Mouse (Mus musculus) hindbrain, postnatal 0 days (tissue): Measurements from ENCODE around the gene B3galnt2. TPM values are rescaled to one million over a fixed set of nuclear protein-coding genes. Genes with fewer than 3 reads are reported as not detected.
"Not testable (repeated sequence)": the region's sequence is repeated elsewhere in the genome, so short reads cannot be mapped to it uniquely, and the experiment has no call there.

Experiments used
- ATAC-seq: fragments of 200-750 bp; cut with Nextera tagmentation; 2 replicates; pipeline ENCODE4 v1.8.0; 2017; ENCODE audit warnings: mild to moderate bottlenecking, moderate TSS enrichment, moderate library complexity
- DNase-seq: peaks from one replicate; pipeline ENCODE4 v3.0.0-alpha.2; 2015; ENCODE audit warnings: low spot score
- H3K27ac ChIP-seq: fragments of 300-500 bp; sonication (generic); 2 replicates; pipeline ENCODE4 v1.5.1; 2014; ENCODE audit warnings: mild to moderate bottlenecking
- H3K27me3 ChIP-seq: fragments of 300-500 bp; sonication (generic); 2 replicates; pipeline ENCODE4 v1.6.1; 2014; ENCODE audit warnings: low read length, mixed read lengths; ENCODE audit not compliant: insufficient read depth
- H3K36me3 ChIP-seq: fragments of 300-500 bp; sonication (generic); 2 replicates; pipeline ENCODE4 v1.6.1; 2014; ENCODE audit warnings: low read length, mixed read lengths; ENCODE audit not compliant: insufficient read depth
- H3K4me1 ChIP-seq: fragments of 300-500 bp; sonication (generic); 2 replicates; pipeline ENCODE4 v1.6.1; 2014; ENCODE audit warnings: antibody characterized with exemption, low read length, mixed read lengths; ENCODE audit not compliant: insufficient read depth
- H3K4me2 ChIP-seq: fragments of 300-500 bp; sonication (generic); 2 replicates; pipeline ENCODE4 v1.6.1; 2014; ENCODE audit warnings: low read depth, mild to moderate bottlenecking, low read length, moderate library complexity, mixed read lengths
- H3K4me3 ChIP-seq: fragments of 300-500 bp; sonication (generic); 2 replicates; pipeline ENCODE4 v1.5.1; 2014; ENCODE audit warnings: low read length
- H3K9ac ChIP-seq: fragments of 300-500 bp; sonication (generic); replicated peaks from 2 replicates; pipeline ENCODE4 v1.6.1; 2014; ENCODE audit warnings: mild to moderate bottlenecking, low read length, moderate library complexity, mixed read lengths
- H3K9me3 ChIP-seq: fragments of 300-500 bp; sonication (generic); 2 replicates; pipeline ENCODE4 v1.6.1; 2016; ENCODE audit warnings: low read length, mixed read lengths
- CTCF ChIP-seq: IDR thresholded peaks from 2 replicates; pipeline ENCODE4 v1.5.1; 2016; ENCODE audit warnings: antibody characterized with exemption, control low read depth, low read depth
- WGBS: fragments of 180-500 bp; shearing (Covaris S2); extraction: QIAGEN DNeasy Blood & Tissue Kit; methylation state at CpG from one replicate; pipeline ENCODE4 v1.1.7; 2014; 5-methylcytosine and 5-hydroxymethylcytosine counted together
- polyA plus RNA-seq: library from polyadenylated mRNA; unstranded; fragments of >200 nt; fragmentation: Nextera tagmentation; extraction: Ambion mirVana; gene quantifications from 2 replicates; pipeline ENCODE4 v1.2.1, GENCODE M21; 2015
- total RNA-seq: library from RNA; depleted of rRNA; stranded (reverse); fragments of >200 nt; gene quantifications from 2 replicates; pipeline ENCODE4 v1.2.3, GENCODE M21; 2014

The B3galnt2 gene
- total and polyA plus RNA-seq, 2 experiments from 2014 or later = 7.2 to 7.8 TPM

DNA sequence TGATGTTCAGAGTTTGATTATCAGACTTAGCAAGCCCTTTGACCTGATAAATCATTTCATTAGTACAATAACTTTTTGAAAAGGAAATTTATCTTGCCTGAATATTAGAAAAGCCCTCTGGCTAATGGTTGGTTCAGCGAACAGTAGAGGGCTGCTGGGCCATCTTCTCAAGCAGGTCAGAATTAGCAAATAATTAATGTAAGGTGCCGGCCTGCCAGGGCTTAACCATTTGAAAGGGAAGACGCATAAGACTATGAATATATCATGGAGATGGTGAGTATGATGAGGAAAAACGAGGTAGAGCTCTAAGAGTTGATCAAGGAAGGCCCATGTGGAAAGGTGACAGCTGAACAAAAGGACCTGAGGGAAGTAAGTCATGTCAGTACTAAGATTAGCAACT is 2.4 kb downstream of the B3galnt2 start:
- H3K4me3 ChIP-seq = no peak overlapping the region
- no peak overlapping the region for H3K9ac ChIP-seq
- H3K27me3 ChIP-seq = no peaks in the 10 kb centered on the region
- no peak overlapping the region for H3K4me2 ChIP-seq
- peaks cover 3% of the 10 kb centered on the region; the same call in 1 of the 2 replicates for H3K4me1 ChIP-seq
- TF ChIP-seq CTCF = no peak
- WGBS = 87% methylated on average over 4 of the region's 4 CpGs
- H3K36me3 ChIP-seq = no peaks in the 10 kb centered on the region
- no peak for ATAC-seq
- H3K9me3 ChIP-seq = no peaks in the 10 kb centered on the region
- H3K27ac ChIP-seq = no peak overlapping the region
- DNase-seq = no peak

DNA sequence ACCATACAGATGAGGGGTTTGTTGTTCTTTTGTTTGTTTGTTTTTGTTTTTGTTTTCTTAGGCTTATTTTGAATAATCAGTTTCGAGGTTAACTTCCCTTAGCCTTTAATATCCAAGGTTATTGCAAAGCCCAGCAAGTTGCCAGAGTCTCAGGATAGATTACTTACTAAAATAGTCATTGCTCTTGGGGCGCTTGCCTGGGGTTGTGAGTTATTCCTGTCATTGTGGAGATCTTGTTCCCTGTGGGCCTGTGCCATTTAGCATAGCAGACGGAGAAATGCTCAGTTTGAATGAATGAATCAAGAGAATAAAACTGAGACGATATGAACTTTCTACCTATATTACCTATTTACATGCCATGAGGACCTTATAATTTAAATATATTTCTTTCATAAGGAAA is 5.9 kb downstream of the B3galnt2 start:
- no peak overlapping the region for H3K4me3 ChIP-seq
- no peak for TF ChIP-seq CTCF
- ATAC-seq (no peak), DNase-seq (no peak)
- H3K9me3 ChIP-seq = no peaks in the 10 kb centered on the region
- no peaks in the 10 kb centered on the region for H3K36me3 ChIP-seq
- H3K9ac ChIP-seq = no peak overlapping the region
- H3K27me3 ChIP-seq = no peaks in the 10 kb centered on the region
- no peak overlapping the region for H3K27ac ChIP-seq
- H3K4me1 ChIP-seq = peaks cover 3% of the 10 kb centered on the region; the same call in 1 of the 2 replicates
- WGBS = 84% methylated on average over 4 of the region's 4 CpGs
- H3K4me2 ChIP-seq = no peak overlapping the region

DNA sequence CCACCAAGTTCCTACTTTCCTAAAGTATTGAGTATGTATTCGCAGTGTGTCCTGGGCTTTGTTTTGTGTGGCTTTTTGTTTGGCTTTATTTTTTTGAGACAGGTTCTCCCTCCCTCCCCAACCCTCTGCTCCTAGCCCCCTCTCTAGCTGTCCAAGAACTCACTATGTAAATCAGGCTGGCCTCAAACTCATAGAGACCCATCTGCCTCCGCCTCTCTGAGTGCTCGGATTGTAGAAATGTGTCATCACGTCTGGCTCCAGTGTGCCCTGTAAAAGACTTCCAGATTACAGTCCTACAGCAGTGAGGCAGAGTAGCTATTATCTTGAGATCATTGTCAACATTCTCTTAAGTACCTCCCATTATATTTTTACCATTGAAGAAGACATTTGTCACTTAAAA is 6.8 kb downstream of the B3galnt2 start:
- Histone ChIP-seq H3K4me2 (no peak overlapping the region), H3K36me3 (no peaks in the 10 kb centered on the region), H3K4me1 (no peaks in the 10 kb centered on the region), H3K9ac (no peak overlapping the region), H3K27me3 (no peaks in the 10 kb centered on the region), H3K9me3 (no peaks in the 10 kb centered on the region), H3K4me3 (no peak overlapping the region), H3K27ac (no peak overlapping the region)
- 86% methylated on average over 4 of the region's 4 CpGs for WGBS
- DNase-seq (no peak), ATAC-seq (no peak)
- TF ChIP-seq CTCF = no peak

DNA sequence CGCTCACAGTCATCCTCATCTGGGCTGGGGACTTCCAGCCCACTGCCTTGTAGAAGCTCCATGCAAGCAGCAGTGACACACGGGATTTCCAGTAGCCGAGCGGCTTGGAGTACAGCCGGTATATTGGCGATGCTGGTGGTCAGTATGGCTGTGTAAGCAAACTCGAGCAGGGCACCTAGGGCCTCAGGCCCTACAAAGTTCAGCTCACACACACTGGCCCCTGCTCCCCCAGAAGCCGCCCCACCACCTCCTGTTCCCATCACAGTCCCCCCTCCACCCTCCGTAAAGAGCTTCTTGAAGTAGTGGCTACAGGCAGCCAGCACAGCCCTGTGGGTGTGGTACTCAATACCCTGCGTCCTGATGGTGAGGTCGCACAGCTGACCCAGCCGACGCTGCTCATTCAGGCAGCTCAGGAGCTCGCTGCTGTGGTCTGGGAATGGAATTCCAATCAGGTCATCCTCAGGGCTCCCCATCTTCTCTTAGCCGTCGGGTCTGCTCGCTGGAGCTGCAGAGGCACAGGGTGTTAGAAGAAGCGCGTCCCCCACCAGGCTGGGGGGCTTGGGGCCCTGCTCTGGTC is 11.2 kb downstream of the B3galnt2 start:
- Histone ChIP-seq H3K27me3 (no peaks in the 10 kb centered on the region), H3K27ac (no peak overlapping the region), H3K4me3 (no peak overlapping the region), H3K9ac (no peak overlapping the region), H3K9me3 (no peaks in the 10 kb centered on the region), H3K4me1 (no peaks in the 10 kb centered on the region), H3K36me3 (peaks cover 4% of the 10 kb centered on the region; the same call in 1 of the 2 replicates), H3K4me2 (no peak overlapping the region)
- ATAC-seq (no peak), DNase-seq (no peak)
- 62% methylated on average over 19 of the region's 19 CpGs for WGBS
- TF ChIP-seq CTCF = no peak

DNA sequence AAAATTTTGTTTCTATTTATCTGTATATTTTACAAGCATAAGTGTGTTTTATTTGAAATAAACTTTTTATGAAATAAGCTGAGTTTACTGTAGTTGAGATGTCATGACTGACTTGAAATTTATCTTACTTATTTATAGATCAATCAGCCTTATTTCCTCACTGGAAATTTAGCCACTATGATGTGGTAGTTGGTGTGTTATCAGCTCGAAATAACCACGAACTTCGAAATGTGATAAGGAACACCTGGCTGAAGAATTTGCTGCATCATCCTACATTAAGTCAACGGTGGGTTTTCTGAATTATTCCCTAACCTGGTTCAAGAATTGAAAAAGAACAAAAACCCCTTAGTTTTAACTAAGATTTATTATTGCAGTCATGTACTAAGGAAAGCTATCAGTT is 11.9 kb downstream of the B3galnt2 start:
- DNase-seq = no peak
- no peaks in the 10 kb centered on the region for H3K4me1 ChIP-seq
- H3K9me3 ChIP-seq = no peaks in the 10 kb centered on the region
- WGBS = 82% methylated on average over 4 of the region's 4 CpGs
- H3K27ac ChIP-seq = no peak overlapping the region
- ATAC-seq = no peak
- peaks cover 4% of the 10 kb centered on the region; the same call in 1 of the 2 replicates for H3K36me3 ChIP-seq
- no peak overlapping the region for H3K9ac ChIP-seq
- no peaks in the 10 kb centered on the region for H3K27me3 ChIP-seq
- no peak overlapping the region for H3K4me3 ChIP-seq
- TF ChIP-seq CTCF = no peak
- H3K4me2 ChIP-seq = no peak overlapping the region

DNA sequence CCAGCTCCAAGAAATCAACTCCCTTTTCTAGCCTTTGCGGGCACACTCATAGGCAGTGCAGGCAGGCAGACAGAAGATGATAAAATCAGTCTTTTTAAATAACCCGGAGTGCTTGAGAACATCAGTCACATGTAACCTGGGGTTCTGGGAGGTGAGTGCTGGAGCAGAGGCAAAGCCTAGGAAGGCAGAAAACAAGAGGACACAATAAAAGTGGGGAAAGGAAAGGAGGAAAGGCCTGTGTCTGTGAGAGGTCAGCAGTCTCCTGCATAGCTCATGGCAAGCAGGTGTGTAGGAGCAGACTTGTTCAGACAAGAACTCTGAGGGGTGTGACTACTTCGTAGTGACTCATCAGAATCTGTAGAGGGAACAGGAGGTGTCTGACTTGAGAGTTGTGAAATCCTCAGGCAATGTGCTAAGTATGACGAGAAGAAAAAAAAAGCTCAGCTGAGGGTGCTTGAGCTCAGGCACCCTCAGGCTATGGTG is 14.4 kb downstream of the B3galnt2 start:
- no peak for TF ChIP-seq CTCF

DNA sequence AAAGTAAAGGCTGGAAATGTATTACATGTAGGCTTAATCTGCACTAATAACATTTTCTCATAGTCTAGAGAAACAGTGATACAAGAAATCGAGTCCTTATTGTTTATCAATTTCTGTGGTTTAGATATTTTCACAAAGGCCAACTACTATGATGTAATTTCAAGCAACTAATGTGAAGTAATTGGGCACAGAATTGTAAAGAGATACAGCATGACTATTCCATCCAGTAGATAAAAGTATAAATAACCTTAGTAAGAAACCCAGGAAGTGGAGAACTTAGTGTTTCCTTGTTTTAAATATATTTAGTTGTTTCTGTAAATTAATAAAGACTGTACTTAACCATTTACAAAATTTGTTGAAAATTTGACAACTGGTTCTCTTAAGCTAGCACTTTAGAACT is 15.5 kb downstream of the B3galnt2 start:
- H3K4me1 ChIP-seq = no peaks in the 10 kb centered on the region
- no peak overlapping the region for H3K4me2 ChIP-seq
- TF ChIP-seq CTCF = no peak
- peaks cover 4% of the 10 kb centered on the region; the same call in 1 of the 2 replicates for H3K36me3 ChIP-seq
- no peak overlapping the region for H3K27ac ChIP-seq
- H3K9ac ChIP-seq = no peak overlapping the region
- ATAC-seq = no peak
- WGBS = 96% methylated on average over 1 of the region's 1 CpGs
- no peaks in the 10 kb centered on the region for H3K27me3 ChIP-seq
- H3K4me3 ChIP-seq = no peak overlapping the region
- H3K9me3 ChIP-seq = no peaks in the 10 kb centered on the region
- DNase-seq = no peak

More for the DNA sequence above, 14.4 kb downstream of the B3galnt2 start:
- Histone ChIP-seq H3K9ac (no peak overlapping the region), H3K4me3 (no peak overlapping the region), H3K36me3 (peaks cover 4% of the 10 kb centered on the region; the same call in 1 of the 2 replicates), H3K27me3 (no peaks in the 10 kb centered on the region), H3K4me2 (no peak overlapping the region), H3K4me1 (no peaks in the 10 kb centered on the region), H3K9me3 (no peaks in the 10 kb centered on the region), H3K27ac (no peak overlapping the region)
- WGBS = 92% methylated on average over 4 of the region's 4 CpGs
- ATAC-seq = no peak
- DNase-seq = no peak

DNA sequence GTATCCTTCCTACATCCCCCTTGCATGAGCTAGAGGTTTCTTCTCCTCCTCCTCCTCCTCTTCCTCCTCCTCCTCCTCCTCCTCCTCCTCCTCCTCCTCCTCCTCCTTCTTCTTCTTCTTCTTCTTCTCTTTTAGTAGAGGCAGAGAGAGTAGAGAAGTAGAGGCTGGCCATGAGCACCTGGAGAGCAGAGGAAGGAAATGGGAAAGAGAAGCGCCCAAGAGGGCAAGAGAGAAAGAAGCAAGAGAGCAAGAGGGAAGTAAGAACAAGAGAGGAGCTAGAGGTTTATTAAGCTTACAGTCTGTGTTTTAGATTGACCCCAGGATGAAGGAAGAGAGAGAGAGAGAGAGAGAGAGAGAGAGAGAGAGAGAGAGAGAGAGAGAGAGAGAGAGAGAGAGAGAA is 27.6 kb downstream of the B3galnt2 start:
- H3K36me3 ChIP-seq, DNase-seq, H3K9ac ChIP-seq, H3K9me3 ChIP-seq, H3K4me2 ChIP-seq, H3K27ac ChIP-seq, ATAC-seq, H3K4me3 ChIP-seq, H3K4me1 ChIP-seq, H3K27me3 ChIP-seq: not testable (repeated sequence)
- WGBS = 88% methylated on average over 1 of the region's 1 CpGs
